Mouse (Mus musculus) spleen, adult 2 months (tissue): ENCODE measurements around the gene Moap1. TPM values are rescaled to one million over a fixed set of nuclear protein-coding genes. Genes with fewer than 3 reads are reported as not detected.

ENCODE experiments used
- DNase-seq, 2 experiments: peaks; one replicate each; pipeline versions ENCODE4 v3.0.0 to v3.0.0-alpha.2; 2012 to 2021; ENCODE audit warnings: low spot score in 2 of 2, low read depth in 1 of 2
- H3K27ac ChIP-seq: fragments of 200-500 bp; 2 replicates; pipeline ENCODE4 v1.5.1; 2012; ENCODE audit warnings: low read length, inconsistent platforms; ENCODE audit not compliant: insufficient read depth
- H3K27me3 ChIP-seq: fragments of 200-500 bp; 2 replicates; pipeline ENCODE4 v1.6.1; 2012; ENCODE audit warnings: mild to moderate bottlenecking, moderate library complexity, low read length, inconsistent platforms; ENCODE audit not compliant: control insufficient read depth, insufficient read depth
- H3K36me3 ChIP-seq: fragments of 200-500 bp; 2 replicates; pipeline ENCODE4 v1.6.1; 2012; ENCODE audit warnings: mild to moderate bottlenecking, low read length, inconsistent platforms; ENCODE audit not compliant: control insufficient read depth, insufficient read depth
- H3K4me1 ChIP-seq: fragments of 200-500 bp; 2 replicates; pipeline ENCODE4 v1.6.1; 2011; ENCODE audit warnings: inconsistent platforms; ENCODE audit not compliant: control insufficient read depth, insufficient read depth, insufficient read length
- H3K4me3 ChIP-seq: fragments of 200-500 bp; 2 replicates; pipeline ENCODE4 v1.5.1; 2011; ENCODE audit warnings: mild to moderate bottlenecking, inconsistent platforms; ENCODE audit not compliant: insufficient read depth, insufficient read length; ENCODE audit errors: extremely low read depth
- CTCF ChIP-seq: fragments of 200-500 bp; IDR thresholded peaks from 2 replicates; pipeline ENCODE4 v1.5.1; 2011; ENCODE audit warnings: mild to moderate bottlenecking, inconsistent platforms; ENCODE audit not compliant: insufficient read depth, insufficient read length, insufficient replicate concordance; ENCODE audit errors: extremely low read depth
- POLR2A ChIP-seq: fragments of 200-500 bp; IDR thresholded peaks from 2 replicates; pipeline ENCODE4 v1.6.1; 2011; ENCODE audit warnings: low read depth, low read length, inconsistent platforms
- WGBS: fragments of 180-500 bp; shearing (Covaris S2); methylation state at CpG from one replicate; pipeline ENCODE4 v1.1.7; 2018; 5-methylcytosine and 5-hydroxymethylcytosine counted together
- polyA plus RNA-seq: library from polyadenylated mRNA; depleted of rRNA; stranded (reverse); fragments of >200 nt; gene quantifications from 2 replicates; pipeline ENCODE4 v1.2.3, GENCODE M21; 2012

Moap1 gene
- polyA plus RNA-seq, 1 experiment, result 0.32 TPM

DNA sequence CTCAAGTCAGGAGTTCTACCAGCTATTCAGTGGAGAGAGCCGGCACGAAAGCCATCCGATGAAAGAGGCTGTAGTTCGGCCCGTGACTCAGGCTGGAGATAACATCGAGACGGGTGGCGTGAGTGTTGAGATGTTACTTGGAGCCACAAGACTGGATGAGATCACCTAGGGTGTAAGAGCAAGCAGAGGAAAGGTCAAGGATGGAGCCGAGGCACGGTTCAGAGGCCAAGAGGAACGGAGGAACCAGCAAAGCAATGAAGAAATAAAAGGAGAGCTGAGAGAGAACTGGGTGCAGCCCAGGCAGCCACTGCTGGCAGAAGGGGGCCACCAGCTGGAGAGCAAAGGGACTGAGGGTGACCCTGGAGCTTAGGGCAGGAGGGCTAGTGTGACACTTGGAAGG is 35.2 kb downstream of the Moap1 start:
- DNase-seq, result no peak
- WGBS, result 85% methylated on average over 11 of the region's 11 CpGs
- no peak overlapping the region for H3K27ac ChIP-seq
- H3K27me3 ChIP-seq, result no peaks in the 10 kb centered on the region
- H3K4me3 ChIP-seq, result no peak overlapping the region
- peaks cover 7% of the 10 kb centered on the region; the same call in 1 of the 2 replicates for H3K4me1 ChIP-seq
- no peaks in the 10 kb centered on the region for H3K36me3 ChIP-seq
- TF ChIP-seq POLR2A (no peak), CTCF (0 out of 2 replicates have a peak, but pooled peaks have one; percentile 21)

GRCm38 (mm10) chr12:102706833-102707463 is 36.5 kb downstream of the Moap1 start:
- Histone ChIP-seq H3K27ac (no peak overlapping the region), H3K4me3 (no peak overlapping the region), H3K4me1 (peaks cover 12% of the 10 kb centered on the region; the same call in 1 of the 2 replicates), H3K27me3 (no peaks in the 10 kb centered on the region), H3K36me3 (no peaks in the 10 kb centered on the region)
- 89% methylated on average over 10 of the region's 10 CpGs for WGBS
- DNase-seq, result no peak
- TF ChIP-seq CTCF (no peak), POLR2A (no peak)

GRCm38 (mm10) chr12:102705906-102706640 is 37.4 kb downstream of the Moap1 start:
- no peak for DNase-seq
- WGBS, result 81% methylated on average over 6 of the region's 6 CpGs
- Histone ChIP-seq H3K27me3 (no peaks in the 10 kb centered on the region), H3K36me3 (no peaks in the 10 kb centered on the region), H3K27ac (no peak overlapping the region), H3K4me3 (no peak overlapping the region), H3K4me1 (peaks cover 12% of the 10 kb centered on the region; the same call in 1 of the 2 replicates)
- no peak for TF ChIP-seq POLR2A
- no peak for TF ChIP-seq CTCF

- H3K4me1 ChIP-seq, result peaks cover 12% of the 10 kb centered on the region; the same call in 1 of the 2 replicates
- DNase-seq, result peak; percentile 68 to 84
- TF ChIP-seq POLR2A (no peak), CTCF (peak; percentile 83)
- H3K27me3 ChIP-seq, result no peaks in the 10 kb centered on the region
- H3K27ac ChIP-seq, result peak overlapping the region; percentile 87
- H3K36me3 ChIP-seq, result no peaks in the 10 kb centered on the region
- peak overlapping the region; percentile 76 for H3K4me3 ChIP-seq
- 3% methylated on average over 44 of the region's 45 CpGs for WGBS
Observed at GRCm38 (mm10) chr12:102705216-102705871, 38.1 kb downstream of the Moap1 start.

- WGBS, result 4% methylated on average over 98 of the region's 105 CpGs
- Histone ChIP-seq H3K4me3 (peak within 1 kb of the TSS; percentile 98), H3K36me3 (no peaks in the 10 kb centered on the region), H3K27ac (peak within 1 kb of the TSS; percentile 87), H3K4me1 (peaks cover 13% of the 10 kb centered on the region; the same call in 1 of the 2 replicates), H3K27me3 (no peaks in the 10 kb centered on the region)
- DNase-seq, result peak in 1 of 2 experiments; percentile 40
- TF ChIP-seq CTCF, result no peak
- TF ChIP-seq POLR2A, result no peak
Observed at GRCm38 (mm10) chr12:102704457-102705198, 38.8 kb downstream of the Moap1 start, which contains the start of gene Itpk1. Gene Itpk1 (minus strand): TSS chr12:102704930.

GRCm38 (mm10) chr12:102703921-102704408 is 39.5 kb downstream of the Moap1 start:
- no peak for TF ChIP-seq CTCF
- TF ChIP-seq POLR2A, result no peak
- H3K27ac ChIP-seq, result peak overlapping the region; percentile 84
- H3K4me1 ChIP-seq, result peaks cover 18% of the 10 kb centered on the region; the same call in 1 of the 2 replicates
- DNase-seq, result no peak
- WGBS, result 5% methylated on average over 17 of the region's 17 CpGs
- H3K27me3 ChIP-seq, result no peaks in the 10 kb centered on the region
- peak overlapping the region; percentile 98 for H3K4me3 ChIP-seq
- no peaks in the 10 kb centered on the region for H3K36me3 ChIP-seq
